Mouse (Mus musculus) MEL (cell line): ENCODE measurements around the gene Eif2ak4. TPM values are rescaled to one million over a fixed set of nuclear protein-coding genes. Genes with fewer than 3 reads are reported as not detected.

Experiments
- DNase-seq: peaks from one replicate; pipeline ENCODE4 v3.0.0; 2011; ENCODE audit warnings: low read depth, low spot score
- H3K27ac ChIP-seq: 2 replicates; pipeline ENCODE4 v1.5.1; 2012; ENCODE audit warnings: low read depth, mild to moderate bottlenecking, control low read depth, low read length, moderate library complexity; ENCODE audit not compliant: control insufficient read depth
- H3K27me3 ChIP-seq, 2 experiments: fragments of 150-350 bp in 1 of 2; sonication (generic) in 1 of 2; 2 replicates each; pipeline ENCODE4 v1.6.1; 2012; ENCODE audit warnings: low read length in 2 of 2, mild to moderate bottlenecking in 2 of 2, improper control_type of control experiment in 1 of 2, moderate library complexity in 1 of 2; ENCODE audit not compliant: insufficient read depth in 2 of 2, control insufficient read depth in 1 of 2
- H3K36me3 ChIP-seq, 2 experiments: 2 replicates each; pipeline ENCODE4 v1.6.1; 2012 to 2014; ENCODE audit warnings: low read length in 2 of 2, improper control_type of control experiment in 1 of 2, inconsistent platforms in 1 of 2, mild to moderate bottlenecking in 1 of 2; ENCODE audit not compliant: insufficient read depth in 2 of 2, control insufficient read depth in 1 of 2
- H3K4me1 ChIP-seq, 2 experiments: fragments of 150-350 bp in 1 of 2; sonication (generic) in 1 of 2; 2 replicates each; pipeline ENCODE4 v1.6.1; 2012; ENCODE audit warnings: low read length in 2 of 2, improper control_type of control experiment in 1 of 2, mild to moderate bottlenecking in 1 of 2; ENCODE audit not compliant: insufficient read depth in 2 of 2, control insufficient read depth in 1 of 2
- H3K4me3 ChIP-seq, 2 experiments: fragments of 150-350 bp in 1 of 2; sonication (generic) in 1 of 2; 2 replicates each; pipeline ENCODE4 v1.5.1; 2012; ENCODE audit warnings: low read depth in 2 of 2, low read length in 2 of 2, mild to moderate bottlenecking in 2 of 2, moderate library complexity in 2 of 2, control low read depth in 1 of 2, improper control_type of control experiment in 1 of 2; ENCODE audit not compliant: control insufficient read depth in 1 of 2, insufficient read depth in 1 of 2
- H3K79me2 ChIP-seq: 2 replicates; pipeline ENCODE4 v1.6.1; 2012; ENCODE audit warnings: mild to moderate bottlenecking, low read length, moderate library complexity; ENCODE audit not compliant: control insufficient read depth, poor library complexity, insufficient read depth
- H3K9ac ChIP-seq: 2 replicates; pipeline ENCODE4 v1.6.1; 2012; ENCODE audit warnings: low read depth, mild to moderate bottlenecking, control low read depth, low read length, moderate library complexity; ENCODE audit not compliant: control insufficient read depth, poor library complexity, severe bottlenecking
- H3K9me3 ChIP-seq: fragments of 150-350 bp; sonication (generic); replicated peaks from 2 replicates; pipeline ENCODE4 v1.6.1; 2012; ENCODE audit warnings: mild to moderate bottlenecking, low read length, improper control_type of control experiment, moderate library complexity; ENCODE audit not compliant: insufficient read depth
- CHD2 ChIP-seq: IDR thresholded peaks from 2 replicates; pipeline ENCODE4 v1.6.1; 2011; ENCODE audit warnings: low read length, improper control_type of control experiment
- CTCF ChIP-seq, 3 experiments: IDR thresholded peaks in 2 of 3; conservative IDR thresholded peaks in 1 of 3; 2 replicates each; pipeline ENCODE4 v1.5.1; 2011 to 2012; ENCODE audit warnings: low read length in 3 of 3, low read depth in 2 of 3, mild to moderate bottlenecking in 2 of 3, improper control_type of control experiment in 1 of 3, inconsistent platforms in 1 of 3, mixed read lengths in 1 of 3, moderate library complexity in 1 of 3; ENCODE audit not compliant: control insufficient read depth in 1 of 3, insufficient read depth in 1 of 3, poor library complexity in 1 of 3, severe bottlenecking in 1 of 3
- ELF1 ChIP-seq: IDR thresholded peaks from 2 replicates; pipeline ENCODE4 v1.6.1; 2014; ENCODE audit warnings: low read depth, mild to moderate bottlenecking, inconsistent platforms, low read length, improper control_type of control experiment, moderate library complexity
- EP300 ChIP-seq, 2 experiments: IDR thresholded peaks; 2 replicates each; pipeline ENCODE4 v1.6.1; 2011; ENCODE audit warnings: improper control_type of control experiment in 2 of 2, low read length in 2 of 2, low read depth in 1 of 2, mild to moderate bottlenecking in 1 of 2
- GABPA ChIP-seq: IDR thresholded peaks from 2 replicates; pipeline ENCODE4 v1.6.1; 2012; ENCODE audit warnings: low read depth, mild to moderate bottlenecking, inconsistent platforms, low read length, improper control_type of control experiment, moderate library complexity
- GATA1 ChIP-seq: IDR thresholded peaks from 2 replicates; pipeline ENCODE4 v1.6.1; 2011; ENCODE audit warnings: low read depth, low read length, improper control_type of control experiment
- HCFC1 ChIP-seq: IDR thresholded peaks from 2 replicates; pipeline ENCODE4 v1.6.1; 2012; ENCODE audit warnings: low read depth, mild to moderate bottlenecking, inconsistent platforms, low read length, improper control_type of control experiment, moderate library complexity
- MAZ ChIP-seq: IDR thresholded peaks from 2 replicates; pipeline ENCODE4 v1.6.1; 2012; ENCODE audit warnings: low read depth, mild to moderate bottlenecking, inconsistent platforms, low read length, improper control_type of control experiment
- MEF2A ChIP-seq: IDR thresholded peaks from 2 replicates; pipeline ENCODE4 v1.6.1; 2014; ENCODE audit warnings: low read depth, mild to moderate bottlenecking, inconsistent platforms, low read length, improper control_type of control experiment; ENCODE audit not compliant: poor library complexity, insufficient replicate concordance, severe bottlenecking; ENCODE audit errors: extremely low read depth
- NELFE ChIP-seq: IDR thresholded peaks from 2 replicates; pipeline ENCODE4 v1.6.1; 2011; ENCODE audit warnings: low read depth, low read length, improper control_type of control experiment
- NRF1 ChIP-seq: IDR thresholded peaks from 2 replicates; pipeline ENCODE4 v1.6.1; 2014; ENCODE audit warnings: low read depth, mild to moderate bottlenecking, inconsistent platforms, low read length, improper control_type of control experiment, moderate library complexity; ENCODE audit not compliant: poor library complexity, insufficient read depth, severe bottlenecking
- RAD21 ChIP-seq: IDR thresholded peaks from 2 replicates; pipeline ENCODE4 v1.6.1; 2011; ENCODE audit warnings: mild to moderate bottlenecking, low read depth, low read length, improper control_type of control experiment
- RCOR1 ChIP-seq: IDR thresholded peaks from 2 replicates; pipeline ENCODE4 v1.6.1; 2012; ENCODE audit warnings: low read depth, mild to moderate bottlenecking, inconsistent platforms, low read length, improper control_type of control experiment
- SIN3A ChIP-seq: IDR thresholded peaks from 2 replicates; pipeline ENCODE4 v1.6.1; 2012; ENCODE audit warnings: low read length, improper control_type of control experiment, inconsistent platforms
- SMC3 ChIP-seq: IDR thresholded peaks from 2 replicates; pipeline ENCODE4 v1.6.1; 2011; ENCODE audit warnings: low read depth, low read length, improper control_type of control experiment
- TAL1 ChIP-seq: IDR thresholded peaks from 2 replicates; pipeline ENCODE4 v1.6.1; 2012; ENCODE audit warnings: mild to moderate bottlenecking, inconsistent platforms, low read length, moderate library complexity, mixed read lengths
- TBP ChIP-seq: IDR thresholded peaks from 2 replicates; pipeline ENCODE4 v1.8.0; 2011; ENCODE audit warnings: low read depth, low read length, improper control_type of control experiment
- TCF12 ChIP-seq: IDR thresholded peaks from 2 replicates; pipeline ENCODE4 v1.6.1; 2014; ENCODE audit warnings: low read depth, mild to moderate bottlenecking, inconsistent platforms, low read length, improper control_type of control experiment, moderate library complexity
- UBTF ChIP-seq: IDR thresholded peaks from 2 replicates; pipeline ENCODE4 v1.6.1; 2012; ENCODE audit warnings: low read depth, mild to moderate bottlenecking, inconsistent platforms, low read length, improper control_type of control experiment, moderate library complexity, borderline replicate concordance; ENCODE audit not compliant: insufficient read depth
- ZC3H11A ChIP-seq: IDR thresholded peaks from 2 replicates; pipeline ENCODE4 v1.6.1; 2012; ENCODE audit warnings: low read depth, mild to moderate bottlenecking, inconsistent platforms, low read length, improper control_type of control experiment
- ZNF384 ChIP-seq: IDR thresholded peaks from 2 replicates; pipeline ENCODE4 v1.6.1; 2012; ENCODE audit warnings: low read depth, mild to moderate bottlenecking, inconsistent platforms, low read length, improper control_type of control experiment
- polyA plus RNA-seq, 2 experiments: library from polyadenylated mRNA; stranded (reverse) in 1 of 2; unstranded in 1 of 2; fragments of >175 nt in 1 of 2; fragments of >200 nt in 1 of 2; gene quantifications; 2 replicates each; pipeline versions ENCODE4 v1.2.1 to v1.2.4; 2012; ENCODE audit warnings: low replicate concordance in 2 of 2, low read depth in 1 of 2; ENCODE audit not compliant: insufficient read length in 2 of 2, insufficient read depth in 1 of 2, missing spikeins in 1 of 2
- total RNA-seq: library from RNA; depleted of rRNA; stranded (reverse); fragments of 300-350 nt; gene quantifications from 2 replicates; pipeline ENCODE4 v1.2.3, GENCODE M21; 2012

Gene Eif2ak4
- total and polyA plus RNA-seq, 3 experiments, result 13.2 to 15.5 TPM; not detected in 1

DNA sequence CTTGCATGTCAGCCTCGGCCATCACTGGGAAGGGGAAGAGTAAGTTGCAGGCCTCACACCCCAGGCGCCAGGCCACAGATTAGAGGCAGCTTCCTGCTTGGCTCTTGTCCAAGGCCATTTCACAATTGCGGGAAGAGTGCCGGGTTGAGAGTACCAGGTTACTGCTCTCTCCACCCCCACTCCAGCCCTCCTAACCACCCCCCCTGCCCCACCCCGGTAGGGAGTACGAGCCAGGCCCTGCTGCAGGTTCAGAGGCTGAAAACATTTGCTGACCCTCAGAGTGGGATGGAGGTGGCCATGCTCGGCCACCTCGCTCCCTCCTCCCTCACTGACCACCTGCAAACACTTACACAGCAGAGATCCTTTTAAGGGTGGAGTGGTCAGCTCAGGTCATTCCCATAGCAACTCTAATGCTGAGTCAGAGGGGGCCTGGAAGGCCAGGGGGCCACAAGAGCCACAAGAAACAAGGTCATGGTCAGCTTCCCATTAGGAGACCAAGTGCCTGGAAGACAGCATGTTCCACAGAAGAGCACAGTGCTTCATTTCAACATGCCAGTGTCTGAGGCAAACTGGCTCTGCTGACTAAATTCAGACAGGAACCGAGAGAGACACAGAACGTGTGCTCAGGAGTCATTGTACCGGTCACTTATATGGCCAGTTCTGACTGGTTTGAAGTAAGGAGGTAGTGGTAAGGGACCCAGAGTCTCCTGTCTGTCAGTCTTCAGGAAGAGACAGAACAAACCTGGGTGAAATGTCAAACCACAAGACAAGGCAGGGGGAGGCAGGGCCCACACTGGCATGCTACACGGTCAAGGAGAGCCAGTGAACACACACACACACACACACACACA is 102.0 kb downstream of the Eif2ak4 start:
- no peak overlapping the region for H3K9ac ChIP-seq
- TF ChIP-seq UBTF, result no peak
- no peak for TF ChIP-seq GABPA
- TF ChIP-seq TBP, result no peak
- TF ChIP-seq CTCF (IDR thresholded peaks at IDR 0.05 in 2 of 3, conservative IDR thresholded peaks at IDR 0.05 in 1 of 3; ENCODE audit: control insufficient read depth in 1 of 3, insufficient read depth in 1 of 3, low read depth in 2 of 3, low read length in 3 of 3, poor library complexity in 1 of 3, severe bottlenecking in 1 of 3), result no peak
- TF ChIP-seq CHD2, result no peak
- 0 out of 2 replicates have a peak, but pooled peaks have one; percentile 9 for TF ChIP-seq GATA1
- 0 out of 2 replicates have a peak, but pooled peaks have one; percentile 15 for TF ChIP-seq HCFC1
- no peak for TF ChIP-seq SMC3
- TF ChIP-seq NELFE, result no peak
- TF ChIP-seq TAL1, result no peak
- 0 out of 2 replicates have a peak, but pooled peaks have one; percentile 36 for TF ChIP-seq RCOR1
- TF ChIP-seq EP300 (IDR thresholded peaks at IDR 0.05; ENCODE audit: low read depth in 1 of 2, low read length in 2 of 2), result peak; percentile 14 to 27; a peak in 1 of 4 replicates
- TF ChIP-seq MAZ, result 0 out of 2 replicates have a peak, but pooled peaks have one; percentile 44
- TF ChIP-seq RAD21, result no peak
- 0 out of 2 replicates have a peak, but pooled peaks have one; percentile 11 for TF ChIP-seq ELF1
- TF ChIP-seq TCF12, result no peak
- peaks cover 0 to 13% of the 10 kb centered on the region in 2 experiments; a peak in 2 of 4 replicates for H3K4me1 ChIP-seq
- no peak overlapping the region for H3K4me3 ChIP-seq
- H3K79me2 ChIP-seq, result no peaks in the 10 kb centered on the region
- no peak overlapping the region for H3K27ac ChIP-seq
- H3K27me3 ChIP-seq, result peaks cover 0 to 3% of the 10 kb centered on the region in 2 experiments; a peak in 3 of 4 replicates
- no peaks in the 10 kb centered on the region for H3K9me3 ChIP-seq
- peak; percentile 65 for DNase-seq
- H3K36me3 ChIP-seq, result peaks cover 0 to 7% of the 10 kb centered on the region in 2 experiments; a peak in 1 of 4 replicates

GRCm38 (mm10) chr2:118491281-118491731 is 102.9 kb downstream of the Eif2ak4 start:
- Histone ChIP-seq H3K4me1 (peaks cover 0 to 13% of the 10 kb centered on the region in 2 experiments; a peak in 2 of 4 replicates), H3K9ac (no peak overlapping the region), H3K9me3 (no peaks in the 10 kb centered on the region), H3K79me2 (no peaks in the 10 kb centered on the region), H3K4me3 (no peak overlapping the region), H3K27ac (no peak overlapping the region), H3K36me3 (peaks cover 0 to 7% of the 10 kb centered on the region in 2 experiments; a peak in 1 of 4 replicates), H3K27me3 (peaks cover 0 to 6% of the 10 kb centered on the region in 2 experiments; a peak in 3 of 4 replicates)
- TF ChIP-seq ZNF384 (no peak), MEF2A (no peak), SIN3A (no peak), GATA1 (no peak), TCF12 (no peak), NRF1 (no peak), MAZ (no peak), ZC3H11A (no peak), SMC3 (no peak), RAD21 (no peak), HCFC1 (no peak)
- no peak for DNase-seq
